Mouse (Mus musculus) midbrain, embryonic 11.5 days (tissue): ENCODE measurements at regions not wholly inside any gene's neighbourhood (a gene's known extent, or its start where the extent isn't known, plus 50 kb on each side); places are given as distances from the start of the nearest gene placed in this dataset.

Source experiments
- ATAC-seq: fragments of 200-750 bp; cut with Nextera tagmentation; 2 replicates; pipeline ENCODE4 v1.8.0; 2017; ENCODE audit warnings: moderate TSS enrichment, moderate library complexity; ENCODE audit not compliant: low FRiP score
- DNase-seq: peaks from one replicate; pipeline ENCODE4 v3.0.0; 2015; ENCODE audit warnings: low spot score; ENCODE audit errors: missing footprints
- H3K27ac ChIP-seq: fragments of 300-500 bp; sonication (generic); 2 replicates; pipeline ENCODE4 v1.5.1; 2014; ENCODE audit warnings: low read depth, low read length
- H3K27me3 ChIP-seq: fragments of 300-500 bp; sonication (generic); 2 replicates; pipeline ENCODE4 v1.6.1; 2014; ENCODE audit warnings: mild to moderate bottlenecking, low read length, moderate library complexity, mixed read lengths; ENCODE audit not compliant: control insufficient read depth, insufficient read depth
- H3K36me3 ChIP-seq: fragments of 300-500 bp; sonication (generic); 2 replicates; pipeline ENCODE4 v1.6.1; 2014; ENCODE audit warnings: mild to moderate bottlenecking, low read length, moderate library complexity, mixed read lengths; ENCODE audit not compliant: control insufficient read depth, insufficient read depth
- H3K4me1 ChIP-seq: fragments of 300-500 bp; sonication (generic); 2 replicates; pipeline ENCODE4 v1.6.1; 2014; ENCODE audit warnings: low read length; ENCODE audit not compliant: control insufficient read depth, insufficient read depth
- H3K4me2 ChIP-seq: fragments of 300-500 bp; sonication (generic); 2 replicates; pipeline ENCODE4 v1.6.1; 2014; ENCODE audit warnings: mild to moderate bottlenecking, moderate library complexity
- H3K4me3 ChIP-seq: fragments of 300-500 bp; sonication (generic); 2 replicates; pipeline ENCODE4 v1.5.1; 2014; ENCODE audit warnings: low read depth, low read length
- H3K9ac ChIP-seq: fragments of 300-500 bp; sonication (generic); 2 replicates; pipeline ENCODE4 v1.6.1; 2014; ENCODE audit warnings: low read length
- H3K9me3 ChIP-seq: fragments of 300-500 bp; sonication (generic); 2 replicates; pipeline ENCODE4 v1.6.1; 2016; ENCODE audit warnings: low read length; ENCODE audit not compliant: control insufficient read depth
- WGBS: fragments of 180-500 bp; shearing (Covaris S2); extraction: QIAGEN DNeasy Blood & Tissue Kit; methylation state at CpG from one replicate; pipeline ENCODE4 v1.1.7; 2014; 5-methylcytosine and 5-hydroxymethylcytosine counted together

GRCm38 (mm10) chr13:97442283-97442682, 201.4 kb downstream of the Enc1 start:
- H3K4me1 ChIP-seq: peaks cover 21% of the 10 kb centered on the region
- H3K27ac ChIP-seq: no peak overlapping the region
- ATAC-seq (no peak), DNase-seq (no peak)
- H3K4me2 ChIP-seq: no peak overlapping the region
- H3K36me3 ChIP-seq: no peaks in the 10 kb centered on the region
- 24% methylated on average over 10 of the region's 10 CpGs for WGBS
- 0 out of 2 replicates have a peak overlapping the region, but pooled peaks have one; percentile 7 for H3K9ac ChIP-seq
- no peaks in the 10 kb centered on the region; the same call in 1 of the 2 replicates for H3K27me3 ChIP-seq
- H3K9me3 ChIP-seq: no peaks in the 10 kb centered on the region
- H3K4me3 ChIP-seq: no peak overlapping the region

GRCm38 (mm10) chr13:97441803-97442202, 200.9 kb downstream of the Enc1 start:
- WGBS: 56% methylated on average over 2 of the region's 2 CpGs
- H3K27me3 ChIP-seq: no peaks in the 10 kb centered on the region; the same call in 1 of the 2 replicates
- H3K9me3 ChIP-seq: no peaks in the 10 kb centered on the region
- H3K9ac ChIP-seq: no peak overlapping the region
- no peak overlapping the region for H3K27ac ChIP-seq
- DNase-seq: no peak
- no peaks in the 10 kb centered on the region for H3K36me3 ChIP-seq
- ATAC-seq: no peak
- H3K4me2 ChIP-seq: no peak overlapping the region
- H3K4me1 ChIP-seq: peaks cover 26% of the 10 kb centered on the region
- no peak overlapping the region for H3K4me3 ChIP-seq

- Histone ChIP-seq H3K9ac (peak overlapping the region; percentile 7; the same call in 1 of the 2 replicates), H3K27ac (peak overlapping the region; percentile 49), H3K9me3 (no peaks in the 10 kb centered on the region), H3K4me2 (peak overlapping the region; percentile 1; the same call in 1 of the 2 replicates), H3K36me3 (no peaks in the 10 kb centered on the region), H3K4me3 (no peak overlapping the region), H3K4me1 (peaks cover 50% of the 10 kb centered on the region), H3K27me3 (no peaks in the 10 kb centered on the region; the same call in 1 of the 2 replicates)
- peak; percentile 95 for DNase-seq
- WGBS: 18% methylated on average over 16 of the region's 16 CpGs
- peak; percentile 49 for ATAC-seq
These were observed 198.5 kb downstream of the Enc1 start for GRCm38 (mm10) chr13:97439216-97439979.

- H3K36me3 ChIP-seq: no peaks in the 10 kb centered on the region
- H3K9ac ChIP-seq: peak overlapping the region; percentile 7; the same call in 1 of the 2 replicates
- WGBS: 48% methylated on average over 12 of the region's 12 CpGs
- H3K4me3 ChIP-seq: no peak overlapping the region
- no peaks in the 10 kb centered on the region for H3K9me3 ChIP-seq
- peaks cover 50% of the 10 kb centered on the region for H3K4me1 ChIP-seq
- H3K27me3 ChIP-seq: no peaks in the 10 kb centered on the region; the same call in 1 of the 2 replicates
- peak overlapping the region; percentile 49 for H3K27ac ChIP-seq
- H3K4me2 ChIP-seq: peak overlapping the region; percentile 1; the same call in 1 of the 2 replicates
- no peak for ATAC-seq
- DNase-seq: no peak
These were observed 197.8 kb downstream of the Enc1 start for GRCm38 (mm10) chr13:97438692-97439091.

DNA sequence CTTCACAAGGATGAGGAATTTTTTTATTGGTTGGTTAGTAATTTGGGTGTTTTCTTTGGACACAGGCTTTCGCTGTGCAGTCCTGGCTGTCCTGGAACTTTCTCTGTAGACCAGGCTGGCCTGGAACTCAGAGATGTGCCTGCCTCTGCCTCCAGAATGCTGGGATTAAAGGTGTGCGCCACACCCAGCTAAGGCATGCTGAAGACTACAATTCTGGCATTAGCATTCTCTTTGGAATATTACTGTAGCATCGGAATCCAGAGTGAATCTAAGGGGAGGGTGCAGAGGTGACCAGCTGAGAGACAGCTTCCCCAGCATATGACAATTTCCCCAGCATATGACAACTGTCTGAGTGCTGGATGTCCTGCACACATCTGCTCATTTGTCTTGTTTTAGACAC, 197.4 kb downstream of the Enc1 start:
- Histone ChIP-seq H3K4me1 (peaks cover 50% of the 10 kb centered on the region), H3K36me3 (no peaks in the 10 kb centered on the region), H3K9ac (peak overlapping the region; percentile 7; the same call in 1 of the 2 replicates), H3K27me3 (no peaks in the 10 kb centered on the region; the same call in 1 of the 2 replicates), H3K4me3 (no peak overlapping the region), H3K4me2 (no peak overlapping the region), H3K27ac (peak overlapping the region; percentile 49), H3K9me3 (no peaks in the 10 kb centered on the region)
- DNase-seq: no peak
- no peak for ATAC-seq
- WGBS: 94% methylated on average over 3 of the region's 3 CpGs

DNA sequence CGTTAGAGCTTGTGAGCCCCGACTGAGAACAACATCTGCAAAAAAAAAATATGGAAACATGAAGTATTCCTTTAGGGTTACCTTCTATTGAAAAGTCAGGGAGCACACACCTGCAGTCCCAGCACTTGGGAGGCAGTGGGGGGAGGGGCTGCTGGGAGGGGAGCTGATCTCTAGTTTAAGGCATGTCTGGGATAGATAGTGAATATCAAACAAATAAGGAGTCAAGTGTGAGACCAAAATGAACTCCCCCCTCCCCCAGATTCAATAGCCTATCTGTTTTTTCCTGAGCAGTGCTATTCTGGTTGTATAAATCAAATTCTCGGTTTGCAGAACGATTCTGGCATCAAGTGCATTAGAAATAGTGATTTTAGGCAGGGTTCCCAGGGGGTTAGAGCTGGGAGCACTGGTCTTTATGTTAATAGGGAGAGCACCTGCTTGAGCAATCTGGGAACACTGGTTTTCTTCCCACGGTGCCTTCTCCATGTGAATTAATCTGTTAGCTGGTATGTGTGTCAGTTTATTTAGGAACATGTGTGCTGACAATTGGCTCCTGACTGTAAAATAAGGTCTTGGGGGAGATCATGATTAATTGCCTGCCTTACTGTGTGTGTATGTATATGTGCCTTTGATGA, 195.9 kb downstream of the Enc1 start:
- H3K9ac ChIP-seq: peak overlapping the region; percentile 64; the same call in 1 of the 2 replicates
- H3K27ac ChIP-seq: peak overlapping the region; percentile 82
- ATAC-seq (no peak), DNase-seq (peak; percentile 89)
- 20% methylated on average over 5 of the region's 5 CpGs for WGBS
- no peaks in the 10 kb centered on the region for H3K36me3 ChIP-seq
- H3K4me3 ChIP-seq: no peak overlapping the region
- H3K4me2 ChIP-seq: peak overlapping the region; percentile 56
- H3K9me3 ChIP-seq: no peaks in the 10 kb centered on the region
- H3K4me1 ChIP-seq: peaks cover 43% of the 10 kb centered on the region
- H3K27me3 ChIP-seq: no peaks in the 10 kb centered on the region; the same call in 1 of the 2 replicates

DNA sequence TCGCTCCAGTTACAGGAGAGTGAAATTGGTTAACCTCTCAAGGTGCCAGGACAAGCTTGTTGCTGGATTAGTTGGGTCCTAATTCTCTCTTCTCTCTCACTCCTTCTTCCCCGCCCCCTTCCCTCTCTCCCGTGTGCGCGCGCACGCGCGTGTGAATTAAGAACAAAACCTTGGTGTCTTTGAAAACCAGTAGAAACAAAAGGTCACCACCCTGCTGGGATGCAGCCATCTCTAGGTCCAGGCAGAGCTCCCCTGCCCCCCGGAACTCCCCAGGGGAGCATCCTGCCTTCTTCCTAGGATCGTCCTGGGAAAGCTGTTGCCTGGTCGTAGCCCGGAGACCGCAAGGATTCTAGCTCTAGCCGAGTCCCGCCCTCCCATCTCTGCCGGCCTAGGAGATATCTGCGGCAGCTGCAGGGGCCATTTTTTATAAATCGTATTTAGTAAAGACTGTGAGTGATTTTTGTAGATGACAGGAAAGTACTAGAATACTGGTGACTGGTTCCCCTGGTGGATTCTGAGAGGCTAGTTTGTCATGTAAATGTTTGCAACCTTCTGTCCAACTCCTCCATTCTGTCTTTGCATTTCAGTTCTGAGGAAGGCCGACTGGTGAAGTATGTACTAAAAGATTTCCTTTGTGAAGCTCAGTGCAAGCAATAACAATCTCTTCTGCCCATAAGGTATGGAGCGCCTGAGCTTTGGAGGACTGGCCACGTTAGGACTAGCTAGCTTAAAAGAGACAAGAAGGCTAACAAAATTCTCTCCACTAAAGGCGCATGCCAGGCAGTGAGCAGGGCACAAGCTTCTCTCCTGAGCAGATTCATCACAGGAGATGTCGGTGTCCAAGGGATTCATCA, 195.2 kb downstream of the Enc1 start:
- ATAC-seq (peak; percentile 70), DNase-seq (peak; percentile 98)
- no peaks in the 10 kb centered on the region for H3K36me3 ChIP-seq
- H3K27me3 ChIP-seq: no peaks in the 10 kb centered on the region; the same call in 1 of the 2 replicates
- peak overlapping the region; percentile 22 for H3K4me3 ChIP-seq
- no peaks in the 10 kb centered on the region for H3K9me3 ChIP-seq
- H3K9ac ChIP-seq: peak overlapping the region; percentile 64
- H3K4me1 ChIP-seq: peaks cover 43% of the 10 kb centered on the region
- 2% methylated on average over 24 of the region's 24 CpGs for WGBS
- peak overlapping the region; percentile 82 for H3K27ac ChIP-seq
- H3K4me2 ChIP-seq: peak overlapping the region; percentile 56

DNA sequence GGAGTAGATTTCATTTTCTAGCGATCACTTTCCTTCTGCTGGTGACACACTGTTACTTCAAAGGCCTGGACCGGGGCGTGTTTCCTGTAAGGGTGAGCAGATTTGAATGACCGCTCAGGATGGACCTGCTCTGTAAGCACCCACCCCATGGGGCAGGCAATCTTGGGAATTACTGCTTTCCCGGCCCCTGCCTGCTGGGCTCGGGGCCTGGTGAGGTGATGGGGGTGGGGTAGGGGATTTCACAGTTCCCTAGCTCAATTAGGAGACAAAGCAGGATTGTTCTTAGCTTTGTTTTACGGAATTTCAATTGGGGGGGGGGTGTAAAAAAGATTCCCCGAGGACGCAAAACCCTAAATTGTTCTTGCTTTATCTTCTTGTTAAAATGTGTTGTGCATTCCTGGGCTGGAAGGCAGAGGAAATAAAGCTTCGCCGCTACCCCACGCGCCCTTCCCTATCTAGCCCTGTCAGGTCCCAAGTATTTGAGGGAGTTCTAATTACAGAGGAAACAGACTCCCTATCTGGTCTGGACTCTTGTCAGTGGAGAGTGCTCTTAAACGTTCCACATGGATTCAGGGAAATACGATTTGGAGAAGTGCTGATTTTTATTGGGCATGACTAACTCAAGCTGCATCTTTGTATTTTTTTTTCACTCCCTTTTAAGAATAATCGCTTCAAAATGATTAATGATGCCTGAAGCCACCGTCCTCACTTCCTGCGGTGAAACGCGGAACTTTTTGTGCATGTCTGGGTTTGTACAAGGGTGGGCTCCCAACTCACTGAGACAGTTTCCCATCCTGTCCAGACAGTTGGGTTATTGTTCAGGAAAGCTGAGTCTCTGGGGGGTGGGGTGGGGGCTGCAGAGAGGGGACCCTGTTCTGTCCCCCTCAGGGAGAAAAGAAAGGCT, 194.3 kb downstream of the Enc1 start:
- Histone ChIP-seq H3K4me2 (peak overlapping the region; percentile 56), H3K4me3 (peak overlapping the region; percentile 22), H3K27ac (peak overlapping the region; percentile 82), H3K9ac (peak overlapping the region; percentile 64), H3K9me3 (no peaks in the 10 kb centered on the region), H3K4me1 (peaks cover 43% of the 10 kb centered on the region), H3K27me3 (no peaks in the 10 kb centered on the region; the same call in 1 of the 2 replicates), H3K36me3 (no peaks in the 10 kb centered on the region)
- WGBS: 1% methylated on average over 20 of the region's 20 CpGs
- peak; percentile 90 for DNase-seq
- peak; percentile 67 for ATAC-seq
